Mouse (Mus musculus): ENCODE measurements at regions not wholly inside any gene's neighbourhood (a gene's known extent, or its start where the extent isn't known, plus 50 kb on each side); places are given as distances from the start of the nearest gene placed in this dataset.

GRCm38 (mm10) chr16:77499537-77500301 lies 102.2 kb downstream of the Gm11146 start:
- WGBS = 18% methylated on average over 18 of the region's 18 CpGs
- Histone ChIP-seq H3K27ac (replicated peaks) (peak overlapping the region; percentile 91), H3K27me3 (no peaks in the 10 kb centered on the region), H3K4me1 (no peaks in the 10 kb centered on the region; the same call in 1 of the 2 replicates), H3K36me3 (no peaks in the 10 kb centered on the region), H3K9ac (0 out of 2 replicates have a peak overlapping the region, but pooled peaks have one; percentile 15), H3K4me2 (replicated peaks) (peak overlapping the region; percentile 44), H3K4me3 (replicated peaks) (peak overlapping the region; percentile 37), H3K9me3 (replicated peaks) (no peaks in the 10 kb centered on the region)
- peak; percentile 89 for ATAC-seq (ENCODE audit: insufficient number of reproducible peaks, low FRiP score, low TSS enrichment, low read depth)

DNA sequence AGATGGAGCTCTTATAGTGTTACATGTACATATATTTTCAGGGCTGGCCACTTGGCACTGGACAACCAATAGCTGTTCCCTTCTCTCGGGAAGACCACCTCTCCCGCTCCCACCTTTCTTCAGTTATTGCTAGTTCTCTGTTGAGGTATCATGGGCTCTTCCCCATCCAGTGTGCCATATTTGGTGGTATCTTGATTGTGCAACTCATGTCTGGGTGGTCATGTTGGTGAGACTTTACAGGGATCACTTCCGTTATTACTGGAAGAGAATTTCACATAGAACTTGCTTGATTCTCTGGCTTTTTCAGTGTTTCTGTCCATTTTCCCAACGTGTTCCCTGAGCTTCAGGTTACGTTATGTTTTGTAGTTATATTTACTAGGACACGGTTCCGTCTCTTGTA lies 106.6 kb downstream of the Gm11146 start:
- H3K36me3 ChIP-seq = no peaks in the 10 kb centered on the region
- H3K9me3 ChIP-seq (replicated peaks) = no peaks in the 10 kb centered on the region
- H3K9ac ChIP-seq = no peak overlapping the region
- WGBS = 95% methylated on average over 7 of the region's 7 CpGs
- ATAC-seq (ENCODE audit: insufficient number of reproducible peaks, low FRiP score, low TSS enrichment, low read depth) = no peak
- H3K4me2 ChIP-seq (replicated peaks) = no peak overlapping the region
- H3K4me1 ChIP-seq = no peaks in the 10 kb centered on the region
- no peak overlapping the region for H3K27ac ChIP-seq (replicated peaks)
- no peaks in the 10 kb centered on the region for H3K27me3 ChIP-seq
- H3K4me3 ChIP-seq (replicated peaks) = no peak overlapping the region

DNA sequence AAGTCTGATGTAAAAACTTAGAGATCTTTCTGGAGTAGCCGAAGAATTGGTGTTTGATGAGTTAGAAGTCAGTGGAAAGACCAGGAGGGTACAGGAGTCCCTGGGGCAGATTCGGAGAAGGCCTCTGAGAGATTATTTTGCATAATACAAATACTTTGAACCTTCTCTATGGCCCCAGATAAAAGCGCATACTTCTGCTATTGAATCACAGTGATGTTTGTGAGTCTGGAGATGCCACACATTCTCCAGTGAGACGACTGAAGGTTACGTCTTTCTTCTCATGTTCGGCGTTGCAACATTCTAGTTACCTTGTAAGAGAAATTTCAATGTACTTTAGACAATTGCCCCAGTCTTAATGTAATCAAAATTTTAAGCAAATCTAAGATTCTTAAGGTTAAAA lies 107.9 kb downstream of the Gm11146 start:
- Histone ChIP-seq H3K4me3 (replicated peaks) (no peak overlapping the region), H3K9ac (no peak overlapping the region), H3K4me1 (no peaks in the 10 kb centered on the region), H3K36me3 (no peaks in the 10 kb centered on the region), H3K27me3 (no peaks in the 10 kb centered on the region), H3K9me3 (replicated peaks) (no peaks in the 10 kb centered on the region), H3K4me2 (replicated peaks) (no peak overlapping the region), H3K27ac (replicated peaks) (no peak overlapping the region)
- ATAC-seq (ENCODE audit: insufficient number of reproducible peaks, low FRiP score, low TSS enrichment, low read depth) = no peak
- 73% methylated on average over 7 of the region's 7 CpGs for WGBS

DNA sequence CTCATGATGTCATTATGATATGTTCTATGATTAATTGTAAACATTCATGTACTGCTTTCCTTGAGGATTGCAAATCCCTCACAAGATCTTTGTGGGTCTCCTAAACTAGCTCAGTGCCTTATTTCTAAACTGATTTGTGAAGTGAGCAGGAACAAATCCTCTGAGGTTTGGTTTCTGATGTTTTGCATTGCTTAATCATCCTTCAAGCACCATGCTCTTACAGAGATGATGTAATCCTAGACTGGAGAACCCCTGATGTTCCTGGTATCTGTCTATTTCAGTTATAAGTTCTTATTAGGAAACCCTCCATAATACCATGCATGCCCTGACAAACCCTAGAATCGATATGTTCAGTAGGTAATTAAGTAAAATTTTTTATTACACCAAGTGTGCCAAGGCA lies 113.7 kb downstream of the Gm11146 start:
- Histone ChIP-seq H3K4me1 (no peaks in the 10 kb centered on the region), H3K9ac (no peak overlapping the region), H3K4me2 (replicated peaks) (no peak overlapping the region), H3K27ac (replicated peaks) (no peak overlapping the region), H3K27me3 (no peaks in the 10 kb centered on the region), H3K4me3 (replicated peaks) (no peak overlapping the region), H3K9me3 (replicated peaks) (no peaks in the 10 kb centered on the region), H3K36me3 (no peaks in the 10 kb centered on the region)
- ATAC-seq (ENCODE audit: insufficient number of reproducible peaks, low FRiP score, low TSS enrichment, low read depth) = no peak
- 74% methylated on average over 1 of the region's 1 CpGs for WGBS

GRCm38 (mm10) chr16:77479812-77480211 lies 122.1 kb downstream of the Gm11146 start:
- 55% methylated on average over 7 of the region's 7 CpGs for WGBS
- Histone ChIP-seq H3K4me3 (replicated peaks) (no peak overlapping the region), H3K27me3 (no peaks in the 10 kb centered on the region)

DNA sequence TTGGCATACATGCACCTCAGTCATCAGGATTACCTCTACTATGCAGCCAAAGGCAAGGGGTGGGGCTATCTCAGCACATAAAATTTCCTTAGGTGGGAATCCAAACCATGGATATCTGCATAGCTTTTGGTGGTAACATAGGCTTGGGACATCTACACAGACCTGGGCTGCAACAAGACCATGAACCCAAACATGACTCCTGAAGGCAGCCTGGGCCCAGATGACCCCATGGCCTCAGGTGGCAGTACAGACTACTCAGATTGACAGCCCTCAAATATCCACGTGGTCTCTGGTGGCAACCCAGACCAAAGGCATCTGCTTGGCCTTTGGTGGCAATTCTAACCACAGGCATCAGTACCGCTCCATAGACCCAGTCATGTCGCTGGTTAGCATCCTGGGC lies 130.0 kb downstream of the Gm11146 start:
- Histone ChIP-seq H3K36me3 (no peaks in the 10 kb centered on the region; the same call in 1 of the 2 replicates), H3K27me3 (no peaks in the 10 kb centered on the region), H3K9ac (no peak overlapping the region), H3K4me3 (replicated peaks) (no peak overlapping the region), H3K4me1 (no peaks in the 10 kb centered on the region), H3K27ac (replicated peaks) (no peak overlapping the region), H3K4me2 (replicated peaks) (no peak overlapping the region), H3K9me3 (replicated peaks) (no peaks in the 10 kb centered on the region)
- ATAC-seq (ENCODE audit: insufficient number of reproducible peaks, low FRiP score, low TSS enrichment, low read depth) = no peak
- WGBS = 84% methylated on average over 3 of the region's 3 CpGs

More at GRCm38 (mm10) chr16:77479812-77480211, 122.1 kb downstream of the Gm11146 start:
- Histone ChIP-seq H3K9ac (no peak overlapping the region), H3K9me3 (replicated peaks) (no peaks in the 10 kb centered on the region), H3K4me1 (no peaks in the 10 kb centered on the region), H3K36me3 (no peaks in the 10 kb centered on the region), H3K4me2 (replicated peaks) (no peak overlapping the region), H3K27ac (replicated peaks) (no peak overlapping the region)
- ATAC-seq (ENCODE audit: insufficient number of reproducible peaks, low FRiP score, low TSS enrichment, low read depth) = no peak

DNA sequence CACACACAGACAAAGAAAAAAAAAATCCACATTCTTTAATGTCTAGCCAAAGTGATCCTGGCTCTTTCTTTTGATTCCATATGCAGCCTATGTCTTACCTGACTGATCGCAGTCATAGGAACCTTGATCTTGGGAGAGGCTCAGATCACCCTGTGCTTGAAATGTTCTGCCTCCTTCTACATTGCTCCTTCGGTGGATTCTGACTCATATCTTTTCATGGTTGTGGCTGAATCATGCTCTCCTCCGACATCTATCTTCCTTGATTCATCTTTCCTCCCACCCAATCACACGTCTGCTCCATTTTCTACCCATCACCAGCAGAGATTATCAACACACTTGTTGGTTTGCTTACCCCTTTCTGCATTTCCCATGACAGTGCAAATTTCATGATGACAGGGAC lies 132.0 kb downstream of the Gm11146 start:
- Histone ChIP-seq H3K9ac (no peak overlapping the region), H3K27ac (replicated peaks) (no peak overlapping the region), H3K4me3 (replicated peaks) (no peak overlapping the region), H3K27me3 (no peaks in the 10 kb centered on the region), H3K4me1 (no peaks in the 10 kb centered on the region), H3K4me2 (replicated peaks) (no peak overlapping the region), H3K9me3 (replicated peaks) (no peaks in the 10 kb centered on the region), H3K36me3 (no peaks in the 10 kb centered on the region; the same call in 1 of the 2 replicates)
- no peak for ATAC-seq (ENCODE audit: insufficient number of reproducible peaks, low FRiP score, low TSS enrichment, low read depth)
- 85% methylated on average over 4 of the region's 4 CpGs for WGBS

DNA sequence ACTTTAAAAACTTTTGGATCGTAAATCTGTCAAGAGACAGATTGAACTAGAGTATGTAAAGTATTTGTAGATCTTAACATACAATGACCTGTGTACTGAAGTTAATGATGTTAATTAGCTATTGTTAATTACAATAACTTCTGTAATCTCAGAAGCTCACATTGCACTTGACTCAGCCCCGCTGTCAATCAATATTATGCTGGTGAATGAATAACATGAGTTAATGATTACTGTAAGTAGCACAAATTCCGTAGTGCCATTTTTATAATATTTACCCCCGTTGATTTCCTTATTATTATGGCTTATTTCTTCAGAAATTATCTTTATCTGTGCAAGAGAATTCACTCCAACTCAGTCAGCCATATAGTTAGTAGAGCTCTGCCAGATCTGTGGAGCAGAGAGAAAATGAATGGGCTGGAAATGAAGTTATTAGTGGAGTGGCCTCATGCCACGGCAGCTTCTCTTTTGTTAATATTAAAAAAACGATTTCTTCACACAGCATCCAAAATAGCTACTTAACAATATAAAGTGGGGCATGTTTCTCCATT lies 132.5 kb downstream of the Gm11146 start:
- Histone ChIP-seq H3K4me1 (no peaks in the 10 kb centered on the region), H3K27me3 (no peaks in the 10 kb centered on the region), H3K4me3 (replicated peaks) (no peak overlapping the region), H3K9ac (no peak overlapping the region), H3K36me3 (no peaks in the 10 kb centered on the region; the same call in 1 of the 2 replicates), H3K27ac (replicated peaks) (no peak overlapping the region), H3K9me3 (replicated peaks) (no peaks in the 10 kb centered on the region), H3K4me2 (replicated peaks) (no peak overlapping the region)
- no peak for ATAC-seq (ENCODE audit: insufficient number of reproducible peaks, low FRiP score, low TSS enrichment, low read depth)
- WGBS = 89% methylated on average over 6 of the region's 6 CpGs

GRCm38 (mm10) chr16:77467216-77467615 lies 134.7 kb downstream of the Gm11146 start:
- H3K9ac ChIP-seq = no peak overlapping the region
- no peak overlapping the region for H3K4me2 ChIP-seq (replicated peaks)
- no peaks in the 10 kb centered on the region; the same call in 1 of the 2 replicates for H3K36me3 ChIP-seq
- no peak overlapping the region for H3K27ac ChIP-seq (replicated peaks)
- no peaks in the 10 kb centered on the region for H3K9me3 ChIP-seq (replicated peaks)
- WGBS = 88% methylated on average over 12 of the region's 12 CpGs
- no peaks in the 10 kb centered on the region for H3K4me1 ChIP-seq
- no peak for ATAC-seq (ENCODE audit: insufficient number of reproducible peaks, low FRiP score, low TSS enrichment, low read depth)
- no peak overlapping the region for H3K4me3 ChIP-seq (replicated peaks)
- H3K27me3 ChIP-seq = no peaks in the 10 kb centered on the region

DNA sequence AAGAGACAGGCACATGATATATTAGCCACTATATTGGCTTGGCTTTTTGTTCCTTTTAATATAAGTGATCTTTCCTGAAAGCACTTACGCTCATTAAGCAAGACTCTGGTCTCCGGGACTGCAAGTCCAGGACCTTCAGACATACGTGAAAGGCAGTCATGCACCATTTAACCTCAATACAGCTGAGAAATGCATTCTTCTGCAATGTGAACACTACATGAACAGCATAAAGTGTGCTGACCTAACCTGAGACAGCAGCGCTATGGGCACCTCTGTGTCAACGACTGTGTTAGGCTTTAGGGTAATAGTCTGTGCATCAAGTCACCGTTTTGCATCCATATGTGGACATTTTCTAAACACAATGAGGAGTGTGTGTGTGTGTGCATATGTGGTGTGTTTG lies 137.3 kb downstream of the Gm11146 start:
- no peak for ATAC-seq (ENCODE audit: insufficient number of reproducible peaks, low FRiP score, low TSS enrichment, low read depth)
- Histone ChIP-seq H3K27ac (replicated peaks) (no peak overlapping the region), H3K9me3 (replicated peaks) (no peaks in the 10 kb centered on the region), H3K27me3 (no peaks in the 10 kb centered on the region), H3K4me2 (replicated peaks) (no peak overlapping the region), H3K36me3 (no peaks in the 10 kb centered on the region; the same call in 1 of the 2 replicates), H3K4me3 (replicated peaks) (no peak overlapping the region), H3K4me1 (no peaks in the 10 kb centered on the region), H3K9ac (no peak overlapping the region)
- 78% methylated on average over 6 of the region's 6 CpGs for WGBS

DNA sequence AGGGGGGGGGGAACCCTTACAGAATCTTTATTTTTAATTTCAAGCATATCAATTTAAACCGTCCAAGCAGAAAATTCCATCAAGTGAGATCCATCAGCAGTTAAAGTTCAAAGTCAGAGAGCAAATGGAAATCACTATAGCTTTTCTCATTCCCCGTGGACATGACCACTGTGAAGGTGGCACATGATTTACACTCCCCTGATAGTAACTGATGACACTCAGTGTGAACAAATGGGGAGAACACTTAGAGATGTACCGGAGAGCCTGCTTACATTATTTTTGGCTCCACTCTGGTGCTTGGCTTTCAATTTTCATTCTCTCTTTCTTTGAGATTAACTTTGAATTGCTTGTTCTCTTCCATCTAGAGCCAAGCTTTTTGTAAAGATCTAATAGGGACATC lies 140.0 kb downstream of the Gm11146 start:
- Histone ChIP-seq H3K36me3 (no peaks in the 10 kb centered on the region), H3K4me3 (replicated peaks) (no peak overlapping the region), H3K27ac (replicated peaks) (no peak overlapping the region), H3K9ac (no peak overlapping the region), H3K9me3 (replicated peaks) (no peaks in the 10 kb centered on the region), H3K4me2 (replicated peaks) (no peak overlapping the region), H3K4me1 (no peaks in the 10 kb centered on the region), H3K27me3 (no peaks in the 10 kb centered on the region)
- 79% methylated on average over 3 of the region's 3 CpGs for WGBS
- ATAC-seq (ENCODE audit: insufficient number of reproducible peaks, low FRiP score, low TSS enrichment, low read depth) = no peak

DNA sequence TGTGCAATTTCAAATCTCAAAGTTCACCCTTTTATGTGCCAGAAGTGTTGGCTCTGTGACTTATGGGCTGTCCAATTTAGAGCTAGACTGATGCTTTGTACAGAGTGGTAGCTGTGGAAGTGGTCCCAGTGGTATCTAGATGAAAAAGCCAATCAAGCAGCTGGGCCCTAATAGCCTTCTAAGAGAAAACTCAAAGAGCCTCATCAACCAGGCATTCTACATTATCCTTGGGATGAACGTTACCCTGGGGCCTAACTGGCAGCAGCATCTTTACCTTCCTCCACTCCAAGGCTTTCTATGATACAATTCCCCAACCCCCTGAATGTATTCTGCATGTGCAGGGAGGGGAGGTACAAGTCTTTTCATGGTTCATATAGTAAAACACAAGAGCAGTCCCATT lies 140.4 kb downstream of the Gm11146 start:
- Histone ChIP-seq H3K36me3 (no peaks in the 10 kb centered on the region), H3K27me3 (no peaks in the 10 kb centered on the region), H3K4me1 (no peaks in the 10 kb centered on the region), H3K27ac (replicated peaks) (no peak overlapping the region), H3K4me3 (replicated peaks) (no peak overlapping the region), H3K9me3 (replicated peaks) (no peaks in the 10 kb centered on the region), H3K9ac (no peak overlapping the region), H3K4me2 (replicated peaks) (no peak overlapping the region)
- no peak for ATAC-seq (ENCODE audit: insufficient number of reproducible peaks, low FRiP score, low TSS enrichment, low read depth)
- WGBS = 56% methylated on average over 1 of the region's 1 CpGs
